Mouse (Mus musculus) thymus, adult 2 months (tissue): ENCODE results near the gene Gm45234. TPM values are rescaled to one million over a fixed set of nuclear protein-coding genes. Genes with fewer than 3 reads are reported as not detected.
A peak's percentile ranks its signal among the peaks of the same experiment; 100 is the strongest.

Experiments used
- DNase-seq: peaks from one replicate; pipeline ENCODE4 v3.0.0; 2021
- H3K27ac ChIP-seq: fragments of 200-500 bp; 2 replicates; pipeline ENCODE4 v1.5.1; 2012; ENCODE audit warnings: low read length, control low read depth; ENCODE audit not compliant: control insufficient read depth, insufficient read depth
- H3K27me3 ChIP-seq: fragments of 200-500 bp; 2 replicates; pipeline ENCODE4 v1.6.1; 2012; ENCODE audit warnings: mild to moderate bottlenecking, low read length, moderate library complexity, mixed read lengths; ENCODE audit not compliant: control insufficient read depth, insufficient read depth
- H3K36me3 ChIP-seq: fragments of 200-500 bp; 2 replicates; pipeline ENCODE4 v1.6.1; 2012; ENCODE audit warnings: mild to moderate bottlenecking, low read length, moderate library complexity; ENCODE audit not compliant: control insufficient read depth, insufficient read depth
- H3K4me1 ChIP-seq: fragments of 200-500 bp; replicated peaks from 2 replicates; pipeline ENCODE4 v1.6.1; 2012; ENCODE audit warnings: low read length; ENCODE audit not compliant: control insufficient read depth, insufficient read depth
- H3K4me3 ChIP-seq: fragments of 200-500 bp; 2 replicates; pipeline ENCODE4 v1.5.1; 2012; ENCODE audit warnings: mild to moderate bottlenecking, low read length, control low read depth, moderate library complexity; ENCODE audit not compliant: control insufficient read depth, insufficient read depth
- CTCF ChIP-seq: fragments of 200-500 bp; IDR thresholded peaks from 2 replicates; pipeline ENCODE4 v1.5.1; 2012; ENCODE audit warnings: mild to moderate bottlenecking, control low read depth, low read length, moderate library complexity, borderline replicate concordance; ENCODE audit not compliant: control insufficient read depth, poor library complexity, insufficient read depth; ENCODE audit errors: extremely low read depth
- POLR2A ChIP-seq: fragments of 200-500 bp; IDR thresholded peaks from 2 replicates; pipeline ENCODE4 v1.6.1; 2012; ENCODE audit warnings: mild to moderate bottlenecking, low read length, control low read depth, moderate library complexity; ENCODE audit not compliant: control insufficient read depth, poor library complexity, insufficient read depth; ENCODE audit errors: extremely low read depth
- WGBS: fragments of 180-500 bp; shearing (Covaris S2); methylation state at CpG from one replicate; pipeline ENCODE4 v1.1.7; 2018; 5-methylcytosine and 5-hydroxymethylcytosine counted together
- polyA plus RNA-seq: library from polyadenylated mRNA; depleted of rRNA; stranded (reverse); fragments of >200 nt; gene quantifications from 2 replicates; pipeline ENCODE4 v1.2.3, GENCODE M21; 2012

Gene Gm45234
- polyA plus RNA-seq, 1 experiment = not detected

GRCm38 (mm10) chr6:124740888-124741761 is 14.7 kb downstream of the Gm45234 start, which contains the start of gene Grcc10:
Gene Grcc10, minus strand, starts transcription at chr6:124741374.
- no peaks in the 10 kb centered on the region for H3K36me3 ChIP-seq
- peak; percentile 91 for DNase-seq
- H3K4me3 ChIP-seq = peak within 1 kb of the TSS; percentile 79
- peak within 1 kb of the TSS; percentile 93 for H3K27ac ChIP-seq
- TF ChIP-seq POLR2A (peak; percentile 95), CTCF (no peak)
- H3K27me3 ChIP-seq = no peaks in the 10 kb centered on the region
- peaks cover 37% of the 10 kb centered on the region for H3K4me1 ChIP-seq
- WGBS = under 1% methylated on average over 41 of the region's 41 CpGs

GRCm38 (mm10) chr6:124740211-124740887 is 15.5 kb downstream of the Gm45234 start:
- H3K27ac ChIP-seq = peak overlapping the region; percentile 93
- no peaks in the 10 kb centered on the region for H3K27me3 ChIP-seq
- TF ChIP-seq POLR2A (no peak), CTCF (peak; percentile 71; the same call in 1 of the 2 replicates)
- H3K4me1 ChIP-seq = peaks cover 35% of the 10 kb centered on the region
- DNase-seq = peak; percentile 68
- no peaks in the 10 kb centered on the region for H3K36me3 ChIP-seq
- peak overlapping the region; percentile 79 for H3K4me3 ChIP-seq
- 0% methylated on average over 29 of the region's 29 CpGs for WGBS

DNA sequence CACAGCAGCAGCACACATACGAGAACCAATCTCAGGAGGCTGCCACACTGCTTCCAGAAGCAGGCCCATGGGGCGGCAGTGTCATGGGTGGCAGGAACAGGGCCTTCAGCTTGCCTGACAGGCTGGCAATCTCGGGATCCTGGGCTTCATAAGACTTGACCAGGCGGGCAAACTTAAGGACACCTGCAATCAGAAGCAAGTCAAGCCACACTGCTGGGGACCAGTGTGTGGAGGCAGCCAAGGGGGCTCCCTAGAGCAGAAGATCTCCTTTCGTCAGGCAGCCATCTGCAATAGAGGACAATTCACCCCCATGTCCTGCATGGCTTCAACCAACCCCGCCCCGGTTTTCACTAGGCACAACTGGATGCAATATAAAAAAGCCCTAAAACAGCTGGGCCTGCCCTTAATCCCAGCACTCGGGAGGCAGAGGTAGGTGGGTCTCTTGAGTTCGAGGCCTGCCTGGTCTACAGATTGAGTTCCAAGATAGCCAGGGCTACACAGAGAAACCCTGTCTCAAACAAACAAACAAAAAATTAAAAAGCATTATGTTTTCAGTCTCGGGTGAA is 16.5 kb downstream of the Gm45234 start:
- Histone ChIP-seq H3K27me3 (no peaks in the 10 kb centered on the region), H3K4me1 (peaks cover 29% of the 10 kb centered on the region), H3K27ac (peak overlapping the region; percentile 38)

DNA sequence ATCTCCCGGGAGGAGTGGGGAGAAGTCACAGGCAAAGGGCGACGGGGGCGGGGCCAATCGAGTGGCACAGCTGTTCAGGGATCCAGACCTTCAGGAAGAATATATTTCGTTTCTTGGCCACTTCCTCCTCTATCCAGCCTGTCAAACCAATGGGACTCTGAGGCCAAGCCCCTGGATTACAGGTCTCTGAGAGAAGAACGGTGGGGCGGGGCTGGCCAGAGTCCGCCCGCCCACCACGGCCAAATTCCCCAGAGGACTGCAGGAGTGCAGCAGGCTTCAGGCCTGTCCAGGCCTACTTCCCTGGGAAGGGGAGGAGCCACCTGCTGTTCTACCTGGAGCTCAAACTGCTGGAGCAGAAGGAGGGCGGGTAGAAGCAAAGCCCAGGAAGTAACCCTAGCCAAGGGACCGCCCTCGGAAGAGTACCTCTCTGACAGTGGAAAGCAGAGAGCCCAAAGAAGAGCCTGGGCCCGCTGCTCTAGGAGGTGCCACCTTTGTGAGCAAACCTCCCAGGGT is 17.3 kb downstream of the Gm45234 start, which contains the start of gene Ptpn6:
Gene Ptpn6, minus strand, starts transcription at position 204 of the 513 bp plus-strand sequence.
- H3K36me3 ChIP-seq = no peaks in the 10 kb centered on the region
- no peaks in the 10 kb centered on the region for H3K27me3 ChIP-seq
- H3K4me3 ChIP-seq = peak within 1 kb of the TSS; percentile 39
- H3K27ac ChIP-seq = peak within 1 kb of the TSS; percentile 38
- peaks cover 31% of the 10 kb centered on the region for H3K4me1 ChIP-seq
- TF ChIP-seq CTCF (no peak), POLR2A (no peak)
- WGBS = 11% methylated on average over 15 of the region's 15 CpGs
- DNase-seq = no peak

More for the DNA sequence above, 16.5 kb downstream of the Gm45234 start:
- no peak overlapping the region for H3K4me3 ChIP-seq
- H3K36me3 ChIP-seq = no peaks in the 10 kb centered on the region
- 84% methylated on average over 10 of the region's 10 CpGs for WGBS
- no peak for DNase-seq
- no peak for TF ChIP-seq CTCF
- TF ChIP-seq POLR2A = no peak

DNA sequence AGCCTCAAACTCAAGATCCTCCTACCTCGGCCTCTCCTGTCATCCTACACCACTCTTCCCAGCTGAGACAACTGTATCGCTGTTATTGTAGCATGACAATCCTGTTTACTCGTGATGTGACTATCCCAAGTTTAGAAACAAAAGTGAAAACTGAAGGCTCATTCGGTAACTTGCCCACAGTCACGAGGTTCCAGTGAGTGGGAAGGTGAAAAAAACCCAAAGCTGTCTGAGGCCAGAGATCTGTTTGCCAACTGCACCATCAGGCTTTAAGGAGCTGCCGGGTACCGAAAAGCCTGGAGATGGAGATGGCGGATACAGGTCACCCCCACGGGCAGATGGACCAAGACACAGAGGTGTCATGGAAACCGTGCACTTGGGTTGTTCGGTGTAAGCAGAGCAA is 18.8 kb downstream of the Gm45234 start:
- TF ChIP-seq CTCF = no peak
- TF ChIP-seq POLR2A = no peak
- no peak overlapping the region for H3K4me3 ChIP-seq
- H3K27me3 ChIP-seq = no peaks in the 10 kb centered on the region
- peaks cover 38% of the 10 kb centered on the region for H3K4me1 ChIP-seq
- no peaks in the 10 kb centered on the region for H3K36me3 ChIP-seq
- H3K27ac ChIP-seq = no peak overlapping the region
- DNase-seq = no peak
- 94% methylated on average over 11 of the region's 11 CpGs for WGBS

- peaks cover 50% of the 10 kb centered on the region for H3K4me1 ChIP-seq
- no peak for TF ChIP-seq POLR2A
- no peak for TF ChIP-seq CTCF
- H3K27me3 ChIP-seq = no peaks in the 10 kb centered on the region
- no peak for DNase-seq
- 91% methylated on average over 3 of the region's 3 CpGs for WGBS
- no peak overlapping the region for H3K27ac ChIP-seq
- H3K36me3 ChIP-seq = no peaks in the 10 kb centered on the region
- H3K4me3 ChIP-seq = no peak overlapping the region
Observed at GRCm38 (mm10) chr6:124734417-124734816, 21.4 kb downstream of the Gm45234 start.
